Mouse (Mus musculus) midbrain, embryonic 14.5 days (tissue): ENCODE measurements at regions not wholly inside any gene's neighbourhood (a gene's known extent, or its start where the extent isn't known, plus 50 kb on each side); places are given as distances from the start of the nearest gene placed in this dataset.

ENCODE experiments used
- ATAC-seq: fragments of 200-750 bp; cut with Nextera tagmentation; 2 replicates; pipeline ENCODE4 v1.8.0; 2017; ENCODE audit warnings: moderate number of reproducible peaks, moderate library complexity; ENCODE audit not compliant: low FRiP score, low TSS enrichment
- DNase-seq: peaks from one replicate; pipeline ENCODE4 v3.0.0-alpha.2; 2015
- H3K27ac ChIP-seq: fragments of 300-500 bp; sonication (generic); replicated peaks from 2 replicates; pipeline ENCODE4 v1.5.1; 2014; ENCODE audit warnings: mild to moderate bottlenecking, low read depth, low read length, moderate library complexity
- H3K27me3 ChIP-seq: fragments of 300-500 bp; sonication (generic); 2 replicates; pipeline ENCODE4 v1.6.1; 2014; ENCODE audit warnings: low read length, control low read depth, mixed read lengths; ENCODE audit not compliant: control insufficient read depth, insufficient read depth
- H3K36me3 ChIP-seq: fragments of 300-500 bp; sonication (generic); 2 replicates; pipeline ENCODE4 v1.6.1; 2014; ENCODE audit warnings: low read length, control low read depth; ENCODE audit not compliant: control insufficient read depth, insufficient read depth
- H3K4me1 ChIP-seq: fragments of 300-500 bp; sonication (generic); 2 replicates; pipeline ENCODE4 v1.6.1; 2014; ENCODE audit warnings: mild to moderate bottlenecking, antibody characterized with exemption, low read length, control low read depth; ENCODE audit not compliant: control insufficient read depth, insufficient read depth
- H3K4me2 ChIP-seq: fragments of 300-500 bp; sonication (generic); 2 replicates; pipeline ENCODE4 v1.6.1; 2014; ENCODE audit warnings: mild to moderate bottlenecking, low read length, moderate library complexity
- H3K4me3 ChIP-seq: fragments of 300-500 bp; sonication (generic); replicated peaks from 2 replicates; pipeline ENCODE4 v1.5.1; 2014; ENCODE audit warnings: low read depth, low read length
- H3K9ac ChIP-seq: fragments of 300-500 bp; sonication (generic); replicated peaks from 2 replicates; pipeline ENCODE4 v1.6.1; 2014; ENCODE audit warnings: mild to moderate bottlenecking, low read length, moderate library complexity
- H3K9me3 ChIP-seq: fragments of 300-500 bp; sonication (generic); 2 replicates; pipeline ENCODE4 v1.6.1; 2016; ENCODE audit warnings: low read length, control low read depth, mixed read lengths; ENCODE audit not compliant: control insufficient read depth
- WGBS: fragments of 180-500 bp; shearing (Covaris S2); extraction: QIAGEN DNeasy Blood & Tissue Kit; methylation state at CpG from one replicate; pipeline ENCODE4 v1.1.7; 2014; 5-methylcytosine and 5-hydroxymethylcytosine counted together

DNA sequence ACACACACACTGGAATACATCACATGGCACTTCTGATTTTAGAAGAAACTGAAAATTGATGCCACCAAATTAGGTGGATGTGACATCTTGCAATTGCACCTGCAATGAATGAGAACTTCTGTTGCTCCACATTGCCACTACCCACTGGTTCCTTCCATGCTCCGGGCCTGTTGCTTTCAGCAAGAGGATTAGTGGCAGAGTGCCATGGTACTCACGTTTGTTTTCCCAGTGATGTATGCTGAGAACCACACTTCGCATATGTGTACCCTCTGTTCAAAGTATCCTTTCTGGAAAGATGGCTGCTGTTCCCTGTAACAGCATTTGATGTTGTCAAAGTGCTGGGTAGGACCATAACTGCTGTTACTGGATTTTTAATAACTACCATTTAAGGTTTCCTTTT, 351.6 kb downstream of the AI429214 start:
- no peaks in the 10 kb centered on the region for H3K36me3 ChIP-seq
- WGBS = 60% methylated on average over 3 of the region's 3 CpGs
- H3K9me3 ChIP-seq = no peaks in the 10 kb centered on the region
- no peak overlapping the region for H3K27ac ChIP-seq
- peak; percentile 20 for DNase-seq
- no peak overlapping the region for H3K4me3 ChIP-seq
- no peaks in the 10 kb centered on the region for H3K27me3 ChIP-seq
- no peak overlapping the region for H3K9ac ChIP-seq
- no peak for ATAC-seq
- no peak overlapping the region for H3K4me2 ChIP-seq
- no peaks in the 10 kb centered on the region for H3K4me1 ChIP-seq

DNA sequence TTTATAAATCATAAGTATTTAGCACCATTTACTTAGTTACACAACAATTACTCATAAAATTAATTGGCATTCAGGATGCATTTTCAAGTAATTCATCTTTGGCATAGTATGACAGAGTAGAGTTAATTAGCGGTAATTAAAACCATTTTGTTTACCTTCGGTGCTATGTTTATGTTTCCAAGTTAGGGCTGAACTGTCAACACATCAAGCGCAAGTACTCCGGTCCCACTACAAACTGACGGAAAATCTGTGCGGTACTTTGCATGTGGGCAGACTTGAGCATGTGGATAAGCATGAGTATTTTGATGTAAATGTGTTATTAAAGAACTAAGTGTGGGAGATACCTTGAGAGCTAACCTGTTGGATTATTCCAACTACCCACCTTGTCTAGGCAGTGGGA, 353.7 kb downstream of the AI429214 start:
- 97% methylated on average over 6 of the region's 6 CpGs for WGBS
- Histone ChIP-seq H3K27ac (no peak overlapping the region), H3K4me1 (no peaks in the 10 kb centered on the region), H3K4me3 (no peak overlapping the region), H3K36me3 (no peaks in the 10 kb centered on the region), H3K9ac (no peak overlapping the region), H3K9me3 (no peaks in the 10 kb centered on the region), H3K4me2 (no peak overlapping the region), H3K27me3 (no peaks in the 10 kb centered on the region)
- no peak for ATAC-seq
- no peak for DNase-seq
